Mouse (Mus musculus) ovary, postnatal 10 days (tissue): Measurements from ENCODE around the gene Usp12.

ENCODE experiments used
- DNase-seq: peaks from one replicate; pipeline ENCODE4 v3.0.0; 2022; ENCODE audit warnings: low spot score

Usp12 gene

DNA sequence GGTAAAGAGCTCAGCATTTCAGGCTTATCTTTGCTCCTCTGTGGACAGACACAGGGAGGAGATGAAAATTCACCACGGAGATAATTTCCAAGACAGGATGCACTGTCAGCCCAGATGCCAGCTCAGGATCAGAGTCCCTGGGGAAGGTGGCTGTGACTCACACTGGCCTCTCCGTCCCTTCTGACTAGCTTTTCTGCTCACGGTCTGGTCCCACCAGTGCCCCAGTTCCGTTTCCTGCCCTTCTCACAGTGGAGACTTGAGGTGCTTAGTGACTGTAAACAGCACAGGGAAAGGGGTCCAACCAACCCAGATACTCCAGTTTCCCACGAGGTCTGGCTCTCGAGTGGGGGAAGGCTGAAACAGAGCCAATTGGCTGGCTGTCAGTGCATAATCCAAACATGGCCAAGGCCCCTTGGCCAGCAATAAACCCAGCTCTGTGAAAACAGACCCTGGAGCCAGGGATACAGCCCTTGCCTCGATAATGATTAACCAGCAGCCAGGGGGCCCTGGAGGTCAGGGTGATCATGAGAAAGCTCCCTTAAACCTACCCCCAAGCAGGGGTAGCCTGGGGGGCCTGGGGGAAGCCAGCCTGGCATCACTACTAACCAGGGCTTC lies 102.3 kb downstream of the Usp12 start:
- no peak for DNase-seq

DNA sequence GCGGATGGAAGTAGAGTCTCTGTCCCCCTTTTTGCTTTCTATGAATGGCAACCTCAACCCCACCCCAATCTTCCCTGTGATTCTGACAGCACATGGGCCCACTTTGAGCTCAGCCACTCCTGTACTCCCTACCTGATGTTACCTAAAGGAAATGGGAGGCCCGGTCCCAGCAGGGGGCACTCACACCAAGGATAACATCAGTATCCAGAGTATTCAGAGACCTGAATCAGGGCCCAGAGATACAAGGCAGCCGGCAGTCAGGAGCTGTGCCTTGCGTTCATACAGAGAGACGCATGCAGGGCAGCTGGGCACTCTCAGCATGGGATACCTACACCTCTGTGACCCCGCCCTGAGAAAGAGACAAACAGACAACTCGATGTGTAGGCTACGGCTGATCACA lies 103.1 kb downstream of the Usp12 start:
- no peak for DNase-seq

DNA sequence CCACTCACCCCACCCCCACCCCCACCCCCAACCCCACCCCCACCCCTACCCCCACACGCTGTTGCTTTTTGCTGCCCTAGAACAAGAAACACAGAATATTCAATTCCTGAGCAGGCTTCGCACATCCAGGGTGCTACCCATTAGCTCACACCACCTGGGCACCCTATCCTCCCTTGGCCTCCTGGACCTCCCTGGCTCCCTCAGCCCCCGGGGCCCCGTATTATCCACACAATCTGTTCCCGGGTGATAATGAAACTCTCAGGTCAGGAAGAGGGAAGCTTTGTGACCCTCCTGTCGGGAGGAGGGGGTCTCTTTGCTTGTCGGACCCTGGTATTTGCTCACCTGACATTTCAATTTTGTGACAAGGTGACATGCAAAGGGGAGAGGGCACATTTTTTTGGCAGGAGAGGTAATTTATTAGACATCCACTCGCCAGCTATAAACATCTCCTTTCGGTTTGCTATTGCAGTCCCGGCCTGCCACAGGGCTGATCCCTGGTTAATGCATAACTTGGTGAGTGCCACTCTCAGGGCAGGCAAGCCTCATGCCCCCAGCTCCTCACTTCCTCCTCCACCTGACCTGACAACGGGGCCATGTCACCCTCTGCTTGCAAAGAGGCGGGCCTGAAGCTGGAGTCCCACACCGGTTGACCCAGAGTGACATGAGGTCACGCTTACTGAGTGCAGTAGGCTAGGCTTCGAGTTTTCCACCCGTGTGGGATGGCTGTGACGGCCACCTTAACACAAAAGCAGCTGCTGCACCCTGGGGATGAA lies 107.1 kb downstream of the Usp12 start:
- no peak for DNase-seq

DNA sequence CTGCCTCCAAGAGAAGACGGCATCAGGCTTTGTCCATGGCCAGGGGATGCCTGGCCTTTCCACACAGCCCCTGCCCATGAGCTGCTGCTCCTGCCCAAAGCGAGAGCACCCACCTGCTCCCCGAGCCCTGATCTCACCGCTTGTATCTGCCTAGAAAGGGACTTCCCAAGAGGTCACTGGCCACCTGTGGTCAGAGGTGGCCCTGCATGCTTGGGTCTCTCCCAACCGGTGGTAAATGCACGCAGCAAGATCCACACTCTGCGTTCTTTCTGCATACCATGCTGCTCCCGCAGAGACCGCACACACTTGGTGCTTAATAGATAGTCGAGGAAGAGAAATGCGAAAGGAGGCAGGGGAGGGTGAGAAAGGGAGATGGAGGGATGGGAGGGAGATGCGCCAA lies 107.9 kb downstream of the Usp12 start:
- DNase-seq: no peak
